In the genomic region with DNA sequence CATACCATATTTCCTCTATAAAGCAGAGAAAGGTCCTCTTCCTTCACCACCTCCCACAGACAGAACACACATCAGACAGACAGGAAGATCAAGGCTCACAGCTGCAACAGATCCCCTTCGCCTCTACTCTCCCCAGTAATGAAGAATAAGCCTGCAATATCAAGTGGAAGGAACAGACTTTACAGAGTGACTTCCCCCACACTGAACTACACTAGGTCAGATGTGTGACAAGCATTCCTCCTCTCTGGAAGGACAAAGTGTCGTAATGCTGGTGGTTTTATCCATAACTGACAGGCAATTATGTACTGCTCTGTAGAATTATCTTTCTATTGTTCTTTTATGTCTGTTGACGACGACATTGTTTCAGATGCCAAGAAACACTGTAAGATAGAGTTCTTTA, we compare ENCODE assay signal across 23 mouse cellular contexts.
DNase-seq lines count a peak whose midpoint lies in the region; ATAC-seq and TF ChIP-seq lines count a peak whose summit lies in the region.
"Had no signal": no experiment of that assay in that cellular context is flagged by ENCODE, and none has a peak within 500 bp of the region (broad histone marks: within the 10 kb centered on the region; RNA-seq: fewer than 3 reads in every experiment).

No protein-coding gene starts in this region.

- H3K9ac ChIP-seq in kidney, postnatal 0 days (ENCODE audit: low read depth, low read length) = no peak overlapping the region
- H3K9ac ChIP-seq in lung, postnatal 0 days (replicated peaks; ENCODE audit: low read depth) = no peak overlapping the region
- H3K9ac ChIP-seq: embryonic facial prominence, embryonic 13.5 days; forebrain, embryonic 12.5 days; heart, embryonic 15.5 days; hindbrain, embryonic 13.5 days had no signal

- no peaks in the 10 kb centered on the region for H3K27me3 ChIP-seq in kidney, postnatal 0 days (ENCODE audit: insufficient read depth, low read length)
- no peaks in the 10 kb centered on the region for H3K27me3 ChIP-seq in kidney, adult 2 months (replicated peaks; ENCODE audit: control insufficient read depth, insufficient read depth, low read length)
- H3K27me3 ChIP-seq in lung, postnatal 0 days (replicated peaks; ENCODE audit: insufficient read depth, low read length) = no peaks in the 10 kb centered on the region
- H3K27me3 ChIP-seq: CH12.LX; embryonic facial prominence, embryonic 13.5 days; forebrain, embryonic 12.5 days; heart, embryonic 15.5 days; hindbrain, embryonic 13.5 days had no signal

- no peaks in the 10 kb centered on the region for H3K36me3 ChIP-seq in kidney, postnatal 0 days (ENCODE audit: insufficient read depth, low read length)
- H3K36me3 ChIP-seq in kidney, adult 2 months (ENCODE audit: control insufficient read depth, insufficient read depth, low read length) = no peaks in the 10 kb centered on the region
- H3K36me3 ChIP-seq in lung, postnatal 0 days (ENCODE audit: insufficient read depth, low read length) = no peaks in the 10 kb centered on the region
- H3K36me3 ChIP-seq: embryonic facial prominence, embryonic 13.5 days; forebrain, embryonic 12.5 days; heart, embryonic 15.5 days; hindbrain, embryonic 13.5 days had no signal

- no peak for ATAC-seq in kidney, postnatal 0 days (replicated peaks; ENCODE audit: low FRiP score, low read depth)
- ATAC-seq in lung, postnatal 0 days = peak; percentile 74
- ATAC-seq: activated CD4-positive, CD25-positive, alpha-beta regulatory T cell, adult 4 months; hindbrain, postnatal 0 days; Patski had no signal

- no peak overlapping the region for H3K27ac ChIP-seq in kidney, postnatal 0 days
- no peak overlapping the region for H3K27ac ChIP-seq in kidney, adult 2 months (ENCODE audit: insufficient read depth, low read depth, low read length)
- H3K27ac ChIP-seq in lung, postnatal 0 days (ENCODE audit: low read length) = no peak overlapping the region
- H3K27ac ChIP-seq: embryonic facial prominence, embryonic 13.5 days; forebrain, embryonic 12.5 days; gastrocnemius, adult 2 months; heart, embryonic 15.5 days; hindbrain, postnatal 0 days had no signal

- H3K9me3 ChIP-seq in kidney, postnatal 0 days (replicated peaks; ENCODE audit: low read length) = no peaks in the 10 kb centered on the region
- no peaks in the 10 kb centered on the region for H3K9me3 ChIP-seq in lung, postnatal 0 days (ENCODE audit: low read length)
- H3K9me3 ChIP-seq: embryonic facial prominence, embryonic 13.5 days; forebrain, embryonic 12.5 days; heart, embryonic 15.5 days; hindbrain, embryonic 13.5 days had no signal

- WGBS in kidney, postnatal 0 days = 50% methylated on average over 4 of the region's 4 CpGs
- 60% methylated on average over 4 of the region's 4 CpGs for WGBS in kidney, adult 2 months
- WGBS in lung, postnatal 0 days = 51% methylated on average over 4 of the region's 4 CpGs

- no peaks in the 10 kb centered on the region for H3K4me1 ChIP-seq in kidney, postnatal 0 days (replicated peaks; ENCODE audit: insufficient read depth, low read length)
- H3K4me1 ChIP-seq in kidney, adult 2 months (ENCODE audit: control insufficient read depth, insufficient read depth, low read length) = no peaks in the 10 kb centered on the region
- H3K4me1 ChIP-seq in lung, postnatal 0 days (ENCODE audit: insufficient read depth, low read depth, low read length) = no peaks in the 10 kb centered on the region
- H3K4me1 ChIP-seq: heart, embryonic 15.5 days had no signal

- H3K4me3 ChIP-seq in kidney, postnatal 0 days (replicated peaks; ENCODE audit: low read depth, low read length) = no peak overlapping the region
- no peak overlapping the region for H3K4me3 ChIP-seq in kidney, adult 2 months (ENCODE audit: insufficient read depth, low read depth, low read length)
- no peak overlapping the region for H3K4me3 ChIP-seq in lung, postnatal 0 days (ENCODE audit: low read depth, low read length)
- H3K4me3 ChIP-seq: embryonic facial prominence, embryonic 13.5 days; forebrain, embryonic 12.5 days; gastrocnemius, adult 2 months; heart, embryonic 15.5 days; hindbrain, embryonic 13.5 days had no signal

- no peak for TF ChIP-seq POLR2A in kidney, adult 2 months (IDR thresholded peaks at IDR 0.05; ENCODE audit: low read depth, low read length)

- no peak for TF ChIP-seq CTCF in kidney, postnatal 0 days (IDR thresholded peaks at IDR 0.05; ENCODE audit: low read depth)
- TF ChIP-seq CTCF in kidney, adult 2 months (conservative IDR thresholded peaks at IDR 0.05; ENCODE audit: insufficient read depth, insufficient read length, low read depth, low read length) = no peak
- no peak for TF ChIP-seq CTCF in lung, postnatal 0 days (IDR thresholded peaks at IDR 0.05)

- no peak for TF ChIP-seq EP300 in lung, postnatal 0 days (IDR thresholded peaks at IDR 0.05)

- DNase-seq in adrenal gland, adult 2 months = peak; percentile 52
- no peak for DNase-seq in adrenal gland, postnatal 36 days
- DNase-seq in kidney, postnatal 0 days (ENCODE audit: low spot score) = peak; percentile 4
- no peak for DNase-seq in kidney, adult 2 months
- peak; percentile 74 for DNase-seq in lung, postnatal 0 days (ENCODE audit: low spot score)
- DNase-seq in lung, postnatal 25 days (ENCODE audit: low spot score) = no peak
- DNase-seq in kidney, postnatal 36 days = no peak
- DNase-seq: cerebellum, adult 11-12 months; cerebellum, adult 9-10 months; cerebellum, postnatal 25 days; gastrocnemius, adult 2 months; gastrocnemius, postnatal 25 days; heart, adult 18-20 months; heart, postnatal 14 days had no signal

- no peak overlapping the region for H3K4me2 ChIP-seq in kidney, postnatal 0 days (ENCODE audit: low read length)
- no peak overlapping the region for H3K4me2 ChIP-seq in lung, postnatal 0 days (replicated peaks; ENCODE audit: low read depth, low read length)
- H3K4me2 ChIP-seq: embryonic facial prominence, embryonic 13.5 days; forebrain, embryonic 12.5 days; heart, embryonic 11.5 days; heart, embryonic 15.5 days; hindbrain, embryonic 13.5 days had no signal

Comparison
In these comparisons a context has a peak if more than half of its experiments do, and no peak if none do; other contexts are left out.
1. DNase-seq: peak in adrenal gland, adult 2 months (single experiment), kidney, postnatal 0 days (single experiment) and lung, postnatal 0 days (single experiment); none in adrenal gland, postnatal 36 days (0 of 2), kidney, adult 2 months (single experiment), lung, postnatal 25 days (single experiment) and kidney, postnatal 36 days (0 of 2).